Mouse (Mus musculus): ENCODE measurements around the gene Cryzl2.

Gene Cryzl2

GRCm38 (mm10) chr1:157526625-157527024, 68.2 kb downstream of the Cryzl2 start:
- no peak for DNase-seq (ENCODE audit: low spot score)

- peak; percentile 39 for DNase-seq (ENCODE audit: low spot score)
Observed at GRCm38 (mm10) chr1:157532826-157533460, 74.6 kb downstream of the Cryzl2 start.

GRCm38 (mm10) chr1:157535571-157535970, 77.2 kb downstream of the Cryzl2 start:
- no peak for DNase-seq (ENCODE audit: low spot score)

GRCm38 (mm10) chr1:157536471-157536870, 78.1 kb downstream of the Cryzl2 start:
- peak; percentile 78 for DNase-seq (ENCODE audit: low spot score)

GRCm38 (mm10) chr1:157537636-157538035, 79.3 kb downstream of the Cryzl2 start:
- DNase-seq (ENCODE audit: low spot score) = no peak

Measured in embryo, embryonic 10 days (tissue).